Mouse (Mus musculus): ENCODE measurements around the gene Kif1b.

Gene Kif1b

DNA sequence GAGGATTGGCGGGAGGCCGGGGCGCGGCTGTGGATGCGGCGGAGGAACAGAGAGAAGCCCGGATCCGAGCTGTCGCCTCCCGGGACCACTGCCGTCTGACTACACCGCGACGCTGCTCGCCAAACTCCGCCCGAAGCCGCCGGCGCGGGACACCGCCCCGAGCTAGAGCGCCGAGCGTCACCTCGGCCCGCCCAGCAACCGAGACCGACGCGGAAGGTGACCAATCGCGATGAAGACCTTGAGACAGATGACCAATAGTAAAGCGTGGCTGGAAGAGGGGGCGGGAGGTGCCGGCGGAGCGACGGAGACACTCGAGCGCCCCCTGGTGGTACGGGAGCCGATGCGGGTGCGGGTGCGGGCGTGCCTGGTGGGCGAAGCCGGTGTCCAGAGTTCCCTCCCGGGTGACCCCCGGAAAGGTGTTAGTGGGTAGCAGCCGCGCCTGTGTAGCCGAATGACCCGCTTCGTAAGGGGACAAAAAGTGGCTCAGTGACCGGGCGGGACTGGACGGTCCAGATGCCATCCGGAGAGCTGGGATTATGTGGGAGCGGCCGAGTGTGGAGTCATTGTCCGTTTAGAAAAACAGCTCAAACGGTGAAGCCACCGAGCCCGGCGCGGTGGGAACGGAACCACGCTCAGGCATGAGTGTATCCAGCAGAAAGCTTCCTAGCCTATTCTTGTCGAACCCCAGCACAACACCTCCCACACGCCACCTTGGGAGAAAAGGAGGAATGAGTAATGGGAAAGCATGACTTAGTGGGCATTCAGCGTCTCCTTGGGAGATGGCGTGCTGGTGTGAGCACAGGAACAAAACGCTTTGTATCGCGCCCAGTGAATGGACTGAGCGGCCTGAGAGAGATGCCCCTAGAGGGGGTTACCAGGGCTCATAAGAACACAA, at the start of gene Kif1b:
Gene Kif1b (minus strand): TSS at position 98 of the 895 bp plus-strand sequence.
- peak; percentile 84 for DNase-seq (ENCODE audit: low read depth)

DNA sequence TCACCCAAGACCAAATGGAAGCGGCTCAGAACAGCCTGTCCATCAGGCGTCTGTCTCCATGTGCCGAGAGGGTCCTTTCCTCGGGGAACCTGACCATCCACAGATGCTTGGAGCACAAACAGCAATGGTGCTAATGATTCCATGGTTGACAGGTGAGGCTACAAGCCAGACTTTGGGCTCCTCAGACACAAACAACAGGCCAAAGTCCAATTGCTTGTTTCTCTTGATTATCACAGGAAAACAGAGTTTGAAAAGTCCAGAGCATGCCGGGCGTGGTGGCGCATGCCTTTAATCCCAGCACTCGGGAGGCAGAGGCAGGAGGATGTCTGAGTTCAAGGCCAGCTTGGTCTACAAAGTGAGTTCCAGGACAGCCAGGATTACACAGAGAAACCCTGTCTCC, 47.2 kb upstream of the Kif1b start:
- DNase-seq (ENCODE audit: low read depth): no peak

DNA sequence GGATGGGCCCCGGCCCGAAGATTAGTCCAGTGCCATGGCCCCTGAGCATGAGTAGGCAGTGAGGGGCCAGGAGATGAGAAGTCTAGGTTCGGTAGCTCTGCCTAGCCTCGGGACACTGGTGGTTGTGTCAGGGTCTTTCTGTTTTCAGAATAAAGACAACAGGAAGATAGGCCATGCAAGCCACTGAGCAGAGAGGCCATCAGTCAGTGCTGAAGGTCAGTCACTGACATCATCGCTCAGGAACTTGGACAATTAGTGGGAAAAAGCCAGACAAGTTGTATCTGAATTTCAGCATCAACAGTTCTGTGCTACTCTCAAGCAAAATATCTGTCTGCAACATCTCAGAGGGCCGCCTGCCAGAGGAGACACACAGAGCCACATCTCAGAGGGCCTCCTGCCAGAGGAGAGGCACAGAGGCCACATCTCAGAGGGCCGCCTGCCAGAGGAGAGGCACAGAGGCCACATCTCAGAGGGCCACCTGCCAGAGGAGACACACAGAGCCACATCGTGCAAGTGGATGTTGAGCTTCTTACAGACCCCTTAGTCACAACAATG, 44.2 kb upstream of the Kif1b start:
- DNase-seq (ENCODE audit: low read depth): no peak

DNA sequence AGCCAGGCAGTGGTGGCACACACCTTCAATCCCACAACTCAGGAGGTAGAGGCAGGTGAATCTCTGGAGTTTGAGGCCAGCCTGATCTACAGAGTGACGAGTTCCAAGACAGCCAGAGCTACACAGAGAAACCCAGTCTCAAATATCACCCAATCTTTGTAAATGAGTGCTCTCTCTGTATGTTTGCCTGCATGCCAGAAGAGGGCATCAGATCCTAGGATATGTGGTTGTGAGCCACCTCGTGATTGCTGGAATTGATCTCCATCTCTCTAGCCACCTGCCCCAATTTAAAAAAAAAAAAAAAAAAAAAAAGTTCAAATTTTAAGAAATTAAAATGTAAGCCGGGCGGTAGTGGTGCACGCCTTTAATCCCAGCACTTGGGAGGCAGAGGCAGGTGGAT, 41.5 kb upstream of the Kif1b start:
- DNase-seq (ENCODE audit: low read depth): no peak

DNA sequence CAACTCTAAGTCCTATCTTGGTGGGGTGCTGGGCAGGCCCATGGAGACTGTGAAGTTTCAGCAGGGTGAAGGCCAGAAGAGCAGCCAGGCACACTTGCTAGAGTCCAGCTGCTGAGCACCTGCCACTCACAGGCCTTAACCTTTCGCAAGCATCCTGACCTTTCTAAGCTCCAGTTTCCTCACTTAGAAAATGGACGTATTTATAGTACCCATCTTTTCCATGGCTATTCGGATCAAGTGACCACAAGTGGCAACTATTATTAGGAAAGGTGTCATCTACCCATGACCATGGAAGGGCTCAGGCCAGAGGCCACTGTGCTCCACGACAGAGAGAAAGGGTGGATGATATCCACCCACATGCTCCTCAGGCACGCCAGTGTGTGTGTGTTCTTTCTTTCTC, 38.4 kb upstream of the Kif1b start:
- DNase-seq (ENCODE audit: low read depth): no peak

DNA sequence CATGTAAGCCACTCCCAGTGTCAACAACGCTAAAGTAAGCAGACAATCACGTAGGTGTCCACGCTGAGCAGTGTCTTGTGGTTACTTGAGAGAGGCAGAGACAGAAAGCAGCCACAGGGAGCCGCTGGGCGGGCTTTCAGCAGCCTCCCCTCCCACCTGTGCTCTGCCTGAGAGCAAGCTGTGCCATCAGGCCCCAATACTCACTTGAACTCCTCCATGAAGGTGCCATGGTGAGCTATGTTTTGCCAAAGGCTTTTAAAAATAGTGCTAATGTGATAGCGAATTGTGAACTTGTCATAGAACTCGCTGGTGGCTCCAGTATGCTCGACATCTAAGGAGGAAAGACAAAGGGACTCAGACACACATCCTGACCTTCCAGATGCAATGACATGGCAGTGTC, 36.8 kb upstream of the Kif1b start:
- DNase-seq (ENCODE audit: low read depth): no peak

DNA sequence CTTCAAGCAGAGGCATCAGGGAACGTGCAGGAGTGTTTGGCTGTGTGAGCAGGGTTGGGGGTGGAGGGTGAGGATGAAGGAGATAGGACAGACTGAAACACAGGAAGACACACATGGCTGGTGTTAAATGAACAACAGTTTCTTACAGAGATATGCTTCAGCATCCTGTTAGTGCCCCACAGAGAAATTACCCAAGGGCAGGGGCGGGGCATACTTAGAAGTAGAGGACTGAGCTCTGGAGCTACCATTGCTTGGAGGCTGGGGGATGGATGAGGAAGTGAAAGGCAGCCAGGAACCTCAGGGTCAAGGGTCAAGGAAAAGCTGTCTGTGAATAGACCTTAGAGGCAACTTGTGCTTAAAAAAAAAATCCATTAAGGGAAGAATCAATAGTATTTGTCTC, 33.2 kb upstream of the Kif1b start:
- DNase-seq (ENCODE audit: low read depth): no peak

DNA sequence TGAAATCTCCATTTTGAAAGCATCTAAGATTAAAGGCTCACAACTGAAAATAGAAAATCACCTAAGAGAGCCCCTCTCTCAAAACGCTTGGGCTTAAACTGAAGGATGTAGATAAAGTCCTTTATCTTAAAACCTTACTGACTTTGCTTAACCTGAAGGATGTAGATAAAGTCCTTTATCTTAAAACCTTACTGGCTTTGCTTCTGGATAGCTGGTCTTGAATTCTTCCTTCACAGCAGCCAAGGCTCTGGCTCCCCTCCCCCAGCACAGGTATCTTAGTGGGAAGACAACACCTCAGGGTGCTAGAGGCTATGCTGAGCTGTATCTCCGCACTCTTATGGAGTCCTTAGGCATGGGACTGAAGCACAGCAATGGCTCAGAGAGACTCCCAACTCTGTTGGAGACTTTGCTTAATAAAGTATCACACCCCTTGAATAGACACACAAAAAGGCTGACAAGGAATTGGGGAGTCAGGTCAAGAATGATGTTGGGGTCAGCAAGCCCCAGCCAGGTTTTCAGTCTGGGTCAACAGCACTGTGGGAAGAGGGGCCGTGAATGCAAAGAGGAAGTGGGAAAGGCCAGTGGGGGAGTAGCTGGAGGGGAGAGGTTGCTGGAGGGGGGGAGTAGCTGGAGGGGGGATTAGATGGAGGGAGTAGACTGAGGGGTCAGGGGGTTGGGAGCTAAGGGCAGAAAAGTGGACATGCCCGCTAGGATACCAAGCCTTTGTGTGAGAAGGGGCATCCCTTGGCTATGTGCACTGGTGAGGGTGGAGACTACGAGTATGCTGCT, 32.1 kb upstream of the Kif1b start:
- DNase-seq (ENCODE audit: low read depth): no peak

DNA sequence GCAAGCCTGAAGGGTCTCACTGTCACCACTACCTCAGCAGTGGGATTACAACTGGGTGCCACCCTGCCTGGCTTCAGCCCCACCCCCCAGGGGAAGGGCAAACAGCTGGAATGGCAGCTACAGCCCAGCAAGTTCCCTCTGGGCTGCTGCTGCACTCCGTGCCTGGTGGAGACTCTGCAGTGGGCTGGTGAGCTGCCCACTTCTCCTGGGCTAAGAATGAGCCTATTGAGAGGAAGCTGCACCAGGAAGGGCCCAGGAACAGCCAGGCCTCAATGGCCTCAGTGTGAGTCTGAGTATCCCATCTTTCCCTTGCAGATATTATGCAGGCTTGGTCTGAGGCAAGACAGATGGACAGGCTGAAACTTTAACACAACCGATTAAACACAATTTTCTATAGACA, 30.6 kb upstream of the Kif1b start:
- no peak for DNase-seq (ENCODE audit: low read depth)

DNA sequence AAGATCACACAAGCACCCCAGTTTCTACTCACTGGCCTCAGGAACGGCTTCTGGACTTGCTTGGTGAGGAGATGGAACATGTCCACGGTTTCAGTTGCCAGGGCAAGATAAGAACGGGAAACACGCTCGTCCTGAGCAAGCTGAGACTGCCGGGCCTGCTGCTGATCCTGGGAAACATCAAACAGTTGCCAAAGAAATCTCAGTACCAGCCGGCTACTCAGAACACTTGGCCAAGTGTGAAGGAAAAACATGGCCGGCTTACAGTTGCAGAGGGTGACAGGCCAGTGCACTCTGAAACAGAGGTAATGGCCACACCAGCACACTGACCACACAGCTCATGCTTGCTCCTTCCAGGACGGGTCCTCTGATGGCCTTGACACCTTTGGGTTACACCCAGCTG, 29.9 kb upstream of the Kif1b start:
- DNase-seq (ENCODE audit: low read depth): no peak

DNA sequence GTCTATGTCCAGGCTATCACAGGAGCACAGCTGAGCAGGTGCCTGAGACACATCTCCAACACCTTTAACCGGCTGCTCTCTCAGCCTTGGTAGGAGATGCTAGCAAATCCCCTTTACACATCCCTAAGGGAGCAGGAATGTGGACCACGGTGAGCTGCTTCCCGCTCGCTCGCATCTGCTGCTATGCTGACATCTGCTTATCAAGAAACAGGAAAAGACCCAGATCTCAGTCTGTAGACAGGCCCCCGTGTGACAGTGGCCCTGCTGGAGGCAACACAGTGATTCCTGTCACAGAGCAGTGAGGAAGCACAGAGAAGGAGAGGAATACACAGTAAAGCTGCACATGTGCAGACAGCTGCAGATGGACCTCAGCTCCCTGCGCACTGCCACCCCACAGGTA, 28.8 kb upstream of the Kif1b start:
- no peak for DNase-seq (ENCODE audit: low read depth)

DNA sequence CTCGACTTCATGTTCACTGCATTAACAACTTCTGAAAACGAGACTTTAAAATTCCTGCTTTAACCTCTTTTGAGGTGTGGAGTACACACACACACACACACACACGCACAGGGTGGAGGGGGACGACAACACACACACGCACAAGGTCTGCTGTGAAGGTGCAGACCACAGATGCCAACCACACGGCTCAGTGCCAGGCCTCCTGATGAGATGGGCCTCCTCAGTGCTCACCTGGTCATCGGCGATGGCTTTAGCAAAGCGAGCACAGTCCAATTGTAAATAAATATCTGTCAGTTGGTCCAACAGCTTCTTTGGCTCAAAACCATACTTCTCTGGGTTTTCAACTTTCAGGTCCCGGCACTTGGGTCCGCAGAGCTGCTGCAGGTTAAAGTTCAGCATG, 27.4 kb upstream of the Kif1b start:
- DNase-seq (ENCODE audit: low read depth): no peak

DNA sequence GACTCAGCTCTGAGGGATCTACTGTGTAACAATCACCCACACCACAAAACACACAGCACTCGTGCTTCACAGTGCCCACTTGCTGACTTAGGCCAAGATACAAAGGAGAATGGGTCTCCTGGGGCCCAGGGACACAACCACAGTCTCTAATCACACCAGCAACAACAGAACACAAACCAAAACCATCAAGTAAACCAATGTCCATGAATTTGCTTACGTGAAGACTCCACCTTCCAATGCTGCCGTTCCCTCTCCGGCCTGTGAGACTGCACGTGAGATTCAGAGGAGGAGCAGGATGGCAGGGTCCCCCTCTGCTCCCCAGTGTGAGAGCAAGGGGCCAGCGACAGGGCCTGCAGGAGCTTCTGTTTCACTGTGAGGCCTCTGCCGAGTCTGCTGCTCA, 25.2 kb upstream of the Kif1b start:
- no peak for DNase-seq (ENCODE audit: low read depth)

DNA sequence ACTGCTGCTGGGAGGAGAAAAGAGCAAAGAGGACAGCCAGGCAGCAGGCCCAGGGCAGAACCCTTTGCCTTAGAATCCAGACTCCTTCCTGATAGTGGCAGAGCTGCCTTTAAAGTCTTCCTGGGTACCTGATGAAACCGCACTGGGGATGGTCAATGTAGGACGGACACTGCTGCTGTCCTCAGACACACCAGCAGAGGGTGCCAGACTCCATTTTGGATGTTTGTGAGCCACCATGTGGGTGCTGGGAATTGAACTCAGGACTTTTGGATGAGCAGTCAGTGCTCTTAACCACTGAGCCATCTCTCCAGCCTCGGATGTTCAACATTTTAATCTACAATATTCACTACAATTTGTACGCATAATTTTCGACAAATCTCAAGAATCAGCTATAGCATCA, 23.0 kb upstream of the Kif1b start:
- DNase-seq (ENCODE audit: low read depth): no peak

DNA sequence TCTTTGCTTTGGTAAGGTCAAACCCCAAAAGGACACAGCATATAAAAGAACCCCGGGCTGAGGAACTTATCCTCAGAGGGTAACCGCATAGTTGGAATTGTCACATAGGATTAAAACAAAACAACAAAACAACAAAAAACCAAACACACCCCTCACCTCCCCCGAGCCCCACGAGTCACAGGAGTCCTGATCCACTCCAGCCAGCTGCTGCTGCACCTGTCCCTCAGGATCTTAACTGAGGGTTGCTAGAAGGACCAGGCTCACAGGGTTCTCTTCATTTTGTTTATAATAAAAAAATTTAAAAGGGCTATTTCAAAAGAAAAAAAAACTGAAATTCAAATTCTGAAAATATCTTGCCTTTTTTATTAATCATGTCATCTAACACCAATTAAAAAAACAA, 21.2 kb upstream of the Kif1b start:
- DNase-seq (ENCODE audit: low read depth): no peak

DNA sequence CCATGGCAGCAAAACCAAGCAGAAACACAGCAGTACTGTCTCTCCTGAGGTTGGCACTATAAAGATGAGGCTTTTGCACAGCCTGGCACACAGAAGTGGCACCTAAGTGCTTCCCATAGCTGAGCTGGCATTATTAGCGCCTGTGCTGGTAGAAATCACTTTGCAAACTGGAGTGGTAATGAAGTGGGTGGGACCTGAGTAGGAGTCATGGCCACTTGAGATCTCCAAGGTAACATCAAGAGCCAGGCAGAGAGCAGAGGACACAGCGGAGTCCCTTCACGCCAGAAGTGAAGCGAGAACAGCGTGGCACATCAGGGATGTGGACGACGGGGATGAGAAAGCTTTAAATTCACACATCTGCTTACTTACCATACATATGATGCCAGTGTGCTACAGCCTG, 19.8 kb upstream of the Kif1b start:
- no peak for DNase-seq (ENCODE audit: low read depth)

DNA sequence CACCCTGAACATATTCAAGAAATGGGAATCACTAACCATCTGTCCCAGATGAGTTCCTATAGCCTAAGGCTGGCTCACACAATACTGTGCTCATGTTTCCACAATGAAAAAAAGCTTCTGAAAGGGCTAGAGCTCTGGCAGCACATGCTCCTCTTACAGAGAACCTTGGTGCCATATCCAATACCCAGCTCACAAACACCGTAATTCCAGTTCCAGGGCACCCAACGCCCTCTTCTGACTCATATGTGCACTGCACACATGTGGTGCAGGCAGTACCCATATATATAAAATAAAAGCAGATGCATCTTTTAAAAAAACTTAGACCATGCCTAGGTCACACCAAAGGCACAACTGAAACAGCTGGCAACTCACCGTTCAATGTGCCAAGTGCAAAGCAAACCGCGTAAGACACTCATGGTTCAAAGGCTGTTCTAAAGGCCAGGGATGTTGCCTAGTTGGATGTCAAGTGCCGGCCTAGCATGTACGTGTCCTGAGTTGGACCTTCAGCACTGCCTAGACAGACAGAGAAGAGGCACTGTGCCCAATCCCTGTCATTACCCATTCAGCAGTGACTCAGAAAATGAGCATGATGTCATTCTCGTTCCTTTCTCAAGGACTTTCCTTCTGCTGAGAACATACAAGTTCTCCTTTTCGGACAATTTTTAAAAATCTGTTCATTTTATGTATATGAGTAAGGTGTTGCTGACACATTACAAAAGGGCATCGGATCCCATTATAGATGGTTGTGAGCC, 18.1 kb upstream of the Kif1b start:
- peak; percentile 20 for DNase-seq (ENCODE audit: low read depth)

DNA sequence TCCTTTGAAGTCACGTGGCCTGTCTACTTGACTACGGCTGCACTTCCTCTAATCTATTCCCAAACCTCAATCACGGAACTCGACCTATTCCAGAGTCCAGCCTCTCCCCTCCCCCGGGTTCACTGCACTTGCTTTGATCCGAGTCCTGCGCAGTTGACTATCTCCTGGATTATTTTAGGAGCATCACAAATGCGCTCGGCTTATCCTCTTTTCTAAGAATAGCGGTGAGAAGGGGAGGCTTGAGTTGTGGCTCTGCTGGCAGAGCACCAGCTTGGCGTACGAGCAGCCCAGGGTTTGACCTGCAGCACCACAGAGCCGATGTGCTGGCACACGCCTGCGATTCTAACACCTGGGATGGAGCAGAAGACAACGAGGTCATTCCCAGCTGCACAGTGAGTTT, 16.2 kb upstream of the Kif1b start:
- DNase-seq (ENCODE audit: low read depth): no peak

DNA sequence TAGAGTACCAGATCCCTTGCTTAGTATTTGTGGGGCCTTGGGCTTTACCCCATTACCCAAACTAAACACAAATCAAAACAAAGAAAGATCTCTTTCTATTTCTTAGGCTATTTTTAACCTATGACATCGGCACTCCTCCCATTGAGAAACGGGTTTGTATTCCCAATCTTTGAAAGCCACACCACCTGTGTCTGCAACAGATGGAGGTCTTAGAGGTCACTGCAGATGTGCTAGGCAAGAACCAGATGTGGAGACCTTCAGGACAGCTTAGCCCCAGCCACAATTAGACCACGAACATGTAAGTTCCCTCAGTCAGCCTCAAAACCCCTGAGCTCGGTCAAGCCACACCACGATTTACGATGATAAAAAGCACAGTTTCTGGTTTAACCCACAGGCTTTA, 15.2 kb upstream of the Kif1b start:
- DNase-seq (ENCODE audit: low read depth): no peak

DNA sequence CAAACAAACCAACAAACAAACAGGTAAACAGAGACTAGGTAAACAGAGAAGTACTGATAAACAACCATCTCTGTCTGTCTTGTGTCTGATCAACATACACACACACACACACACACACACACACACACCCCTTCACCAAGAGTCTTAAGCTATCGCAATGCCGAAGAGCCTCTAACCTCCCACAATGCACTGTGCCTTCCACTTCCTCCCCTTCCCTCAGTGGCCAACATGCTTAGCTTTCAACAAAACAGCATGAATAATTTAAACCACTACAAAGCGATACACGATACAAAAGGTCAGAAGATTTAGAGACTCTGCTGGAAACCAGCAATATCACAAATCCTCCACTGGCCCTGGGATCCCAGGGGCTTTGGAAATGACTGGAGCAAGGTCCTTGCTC, 14.8 kb upstream of the Kif1b start:
- DNase-seq (ENCODE audit: low read depth): no peak

DNA sequence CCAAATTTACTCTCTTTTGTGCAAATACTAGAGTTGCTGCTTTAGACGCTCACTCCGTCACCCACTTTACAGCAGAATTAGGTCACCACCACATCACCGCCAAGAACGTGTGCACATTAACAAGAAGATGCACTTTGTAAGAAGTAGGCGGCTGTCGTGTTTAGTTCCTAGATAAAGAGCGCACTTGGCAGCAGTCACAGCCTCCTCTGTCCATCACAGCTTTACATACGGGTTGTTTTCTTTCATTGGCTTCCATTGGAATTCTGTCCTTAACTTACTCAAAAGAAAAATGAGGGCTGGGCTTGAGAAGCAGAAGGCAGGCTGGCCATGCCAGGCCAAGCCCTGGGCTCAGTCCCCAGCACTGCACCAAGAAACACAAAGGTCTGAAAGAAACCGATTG, 11.6 kb upstream of the Kif1b start:
- no peak for DNase-seq (ENCODE audit: low read depth)

DNA sequence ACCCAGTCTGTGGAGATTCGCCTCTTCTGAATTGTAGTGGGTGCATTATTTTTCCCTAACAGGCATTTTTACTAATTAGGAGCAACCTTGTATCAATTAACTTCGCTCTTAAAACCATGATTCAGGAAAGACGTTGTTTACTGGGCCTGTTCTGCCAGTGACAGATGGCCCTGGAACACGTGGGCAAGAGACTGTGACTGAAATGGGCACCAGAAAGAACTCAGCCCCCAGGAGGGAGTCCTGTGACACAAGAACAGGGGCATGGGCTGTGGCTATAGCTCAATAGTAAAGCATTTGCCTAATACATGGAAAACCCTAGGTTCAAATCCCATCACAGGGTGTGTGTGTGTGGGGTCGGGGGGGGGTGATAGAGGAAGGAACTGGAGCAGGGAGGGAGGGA, 9.9 kb upstream of the Kif1b start:
- DNase-seq (ENCODE audit: low read depth): no peak
